Mouse (Mus musculus): ENCODE results near the gene Iqschfp. TPM values are rescaled to one million over a fixed set of nuclear protein-coding genes. Genes with fewer than 3 reads are reported as not detected.

Iqschfp gene
- polyA plus RNA-seq, 1 experiment from 2014 or later: 0.39 TPM

DNA sequence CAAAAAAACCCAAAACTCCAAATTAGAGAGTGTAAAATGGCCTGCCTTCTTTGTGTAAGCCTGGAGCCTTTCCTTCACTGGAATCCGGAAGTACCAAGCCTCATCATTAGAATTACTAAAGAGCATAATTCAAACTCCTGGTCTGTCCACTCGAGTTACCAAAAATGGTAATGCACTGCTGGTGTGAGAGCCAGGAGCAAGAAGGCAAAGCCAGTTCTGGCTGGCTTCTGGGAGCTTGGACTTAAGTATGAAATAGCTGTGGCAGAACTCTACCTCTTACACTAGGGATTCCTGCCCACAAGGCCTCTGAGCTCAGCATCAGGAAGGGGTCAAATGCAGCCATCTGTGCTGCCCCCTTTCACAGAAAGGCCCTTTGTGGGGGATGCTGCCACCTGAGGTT lies 585.4 kb downstream of the Iqschfp start:
- 40% methylated on average over 2 of the region's 2 CpGs for WGBS
- no peaks in the 10 kb centered on the region for H3K27me3 ChIP-seq (ENCODE audit: control insufficient read depth, insufficient read depth, low read length)
- H3K4me1 ChIP-seq (replicated peaks; ENCODE audit: control insufficient read depth, insufficient read depth, low read length): no peaks in the 10 kb centered on the region
- no peaks in the 10 kb centered on the region for H3K36me3 ChIP-seq (ENCODE audit: control insufficient read depth, insufficient read depth, low read length)
- peak; percentile 26 for DNase-seq (ENCODE audit: low spot score)
- H3K9me3 ChIP-seq (ENCODE audit: control insufficient read depth, low read length): no peaks in the 10 kb centered on the region
- no peak overlapping the region for H3K4me2 ChIP-seq (replicated peaks; ENCODE audit: low read depth, low read length)
- H3K4me3 ChIP-seq (ENCODE audit: low read depth, low read length): no peak overlapping the region
- no peak overlapping the region for H3K27ac ChIP-seq (ENCODE audit: low read depth, low read length)
- no peak overlapping the region for H3K9ac ChIP-seq (ENCODE audit: low read depth, low read length)
- no peak for ATAC-seq (ENCODE audit: low FRiP score)

DNA sequence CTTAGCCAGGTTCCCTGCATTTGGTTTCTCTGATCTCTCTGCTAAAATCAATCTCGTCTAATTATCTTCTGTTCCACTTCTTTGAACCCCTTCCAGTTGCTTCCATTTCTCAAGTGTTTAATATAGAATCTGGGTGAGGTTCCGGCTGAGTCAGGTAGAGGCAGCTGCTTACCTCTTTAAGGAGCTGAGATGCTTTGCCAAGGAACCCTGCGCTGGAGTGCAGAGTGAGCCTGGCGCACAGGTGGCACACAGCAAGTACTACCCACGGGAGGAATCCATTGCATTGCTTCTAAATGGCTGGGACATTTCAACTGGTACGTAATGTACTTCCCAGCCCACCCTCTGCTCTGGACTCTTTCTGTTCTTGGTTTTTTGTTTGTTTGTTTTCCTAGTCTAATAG lies 587.2 kb downstream of the Iqschfp start:
- 89% methylated on average over 6 of the region's 6 CpGs for WGBS
- Histone ChIP-seq H3K9me3 (ENCODE audit: control insufficient read depth, low read length) (no peaks in the 10 kb centered on the region), H3K27me3 (ENCODE audit: control insufficient read depth, insufficient read depth, low read length) (no peaks in the 10 kb centered on the region), H3K27ac (ENCODE audit: low read depth, low read length) (no peak overlapping the region), H3K4me1 (replicated peaks; ENCODE audit: control insufficient read depth, insufficient read depth, low read length) (no peaks in the 10 kb centered on the region), H3K4me3 (ENCODE audit: low read depth, low read length) (no peak overlapping the region), H3K4me2 (replicated peaks; ENCODE audit: low read depth, low read length) (no peak overlapping the region), H3K36me3 (ENCODE audit: control insufficient read depth, insufficient read depth, low read length) (no peaks in the 10 kb centered on the region), H3K9ac (ENCODE audit: low read depth, low read length) (no peak overlapping the region)
- ATAC-seq (ENCODE audit: low FRiP score) (no peak), DNase-seq (ENCODE audit: low spot score) (no peak)

DNA sequence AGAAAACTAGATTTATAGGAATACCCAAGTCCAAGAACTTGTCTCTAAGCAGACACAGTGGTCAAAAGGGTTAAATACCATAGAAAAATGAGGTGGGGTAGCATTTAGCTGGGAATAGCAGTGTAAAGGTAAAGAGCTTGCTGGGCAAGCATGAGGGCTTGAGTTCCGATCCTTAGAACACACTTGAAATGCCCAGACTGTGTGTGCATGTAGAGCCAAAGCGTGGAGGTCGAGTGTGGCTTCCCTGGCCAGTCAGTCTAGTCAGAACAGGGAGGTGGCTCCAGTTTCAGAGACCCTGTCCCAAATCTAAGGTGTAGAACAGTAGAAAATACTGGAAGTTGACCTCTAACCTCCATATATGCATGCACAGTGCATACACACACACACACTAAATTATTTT lies 591.5 kb downstream of the Iqschfp start:
- Histone ChIP-seq H3K9ac (ENCODE audit: low read depth, low read length) (no peak overlapping the region), H3K36me3 (ENCODE audit: control insufficient read depth, insufficient read depth, low read length) (no peaks in the 10 kb centered on the region), H3K4me3 (ENCODE audit: low read depth, low read length) (no peak overlapping the region), H3K4me2 (replicated peaks; ENCODE audit: low read depth, low read length) (no peak overlapping the region), H3K9me3 (ENCODE audit: control insufficient read depth, low read length) (no peaks in the 10 kb centered on the region), H3K27ac (ENCODE audit: low read depth, low read length) (no peak overlapping the region), H3K4me1 (replicated peaks; ENCODE audit: control insufficient read depth, insufficient read depth, low read length) (no peaks in the 10 kb centered on the region), H3K27me3 (ENCODE audit: control insufficient read depth, insufficient read depth, low read length) (no peaks in the 10 kb centered on the region)
- ATAC-seq (ENCODE audit: low FRiP score) (no peak), DNase-seq (ENCODE audit: low spot score) (no peak)
- 84% methylated on average over 3 of the region's 3 CpGs for WGBS

DNA sequence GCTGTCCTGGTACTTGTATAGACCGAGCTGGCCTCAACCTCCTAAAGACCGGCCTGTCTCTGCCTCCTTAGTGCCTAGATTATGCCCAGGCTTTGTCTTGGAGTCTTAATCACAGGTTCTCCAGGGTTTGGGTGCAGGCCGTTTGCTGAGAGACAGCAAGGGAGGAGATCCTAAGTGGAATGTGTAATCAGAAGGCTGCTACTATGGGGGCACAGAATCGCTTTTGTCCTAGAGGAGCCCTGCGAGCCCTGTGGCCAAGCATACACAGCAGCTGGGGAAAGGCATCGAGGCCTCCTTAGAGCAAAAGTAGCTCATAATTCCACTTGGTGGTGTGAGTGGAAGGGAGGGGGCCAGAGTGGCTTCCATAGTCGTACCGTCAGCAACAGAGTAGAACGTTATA lies 592.0 kb downstream of the Iqschfp start:
- Histone ChIP-seq H3K36me3 (ENCODE audit: control insufficient read depth, insufficient read depth, low read length) (no peaks in the 10 kb centered on the region), H3K4me2 (replicated peaks; ENCODE audit: low read depth, low read length) (no peak overlapping the region), H3K9me3 (ENCODE audit: control insufficient read depth, low read length) (no peaks in the 10 kb centered on the region), H3K4me3 (ENCODE audit: low read depth, low read length) (no peak overlapping the region), H3K27me3 (ENCODE audit: control insufficient read depth, insufficient read depth, low read length) (no peaks in the 10 kb centered on the region), H3K9ac (ENCODE audit: low read depth, low read length) (no peak overlapping the region), H3K4me1 (replicated peaks; ENCODE audit: control insufficient read depth, insufficient read depth, low read length) (no peaks in the 10 kb centered on the region), H3K27ac (ENCODE audit: low read depth, low read length) (no peak overlapping the region)
- ATAC-seq (ENCODE audit: low FRiP score): no peak
- no peak for DNase-seq (ENCODE audit: low spot score)
- 91% methylated on average over 9 of the region's 9 CpGs for WGBS

DNA sequence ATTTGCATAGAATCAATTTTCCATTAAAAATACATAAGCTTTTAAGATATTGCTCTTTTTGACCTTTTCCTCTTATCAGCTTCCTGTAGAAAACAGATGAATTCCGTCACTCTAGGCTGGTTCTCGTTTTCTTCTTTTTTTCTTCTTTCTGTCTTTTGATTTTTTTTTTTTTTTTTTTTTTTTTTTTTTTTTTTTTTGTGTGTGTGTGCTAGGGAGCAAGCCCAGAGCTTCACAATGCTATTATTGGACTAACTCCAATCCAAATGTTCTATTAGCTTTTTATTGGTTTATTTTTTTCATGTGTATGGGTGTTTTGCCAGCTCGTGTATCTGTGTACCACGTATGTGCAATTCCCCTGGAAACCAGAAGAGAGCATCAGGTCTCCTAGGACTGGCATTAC lies 592.5 kb downstream of the Iqschfp start:
- Histone ChIP-seq H3K4me1 (replicated peaks; ENCODE audit: control insufficient read depth, insufficient read depth, low read length) (no peaks in the 10 kb centered on the region), H3K4me2 (replicated peaks; ENCODE audit: low read depth, low read length) (no peak overlapping the region), H3K9ac (ENCODE audit: low read depth, low read length) (no peak overlapping the region), H3K4me3 (ENCODE audit: low read depth, low read length) (no peak overlapping the region), H3K27ac (ENCODE audit: low read depth, low read length) (no peak overlapping the region), H3K9me3 (ENCODE audit: control insufficient read depth, low read length) (no peaks in the 10 kb centered on the region), H3K27me3 (ENCODE audit: control insufficient read depth, insufficient read depth, low read length) (no peaks in the 10 kb centered on the region), H3K36me3 (ENCODE audit: control insufficient read depth, insufficient read depth, low read length) (no peaks in the 10 kb centered on the region)
- ATAC-seq (ENCODE audit: low FRiP score) (no peak), DNase-seq (ENCODE audit: low spot score) (no peak)
- WGBS: 85% methylated on average over 4 of the region's 4 CpGs

DNA sequence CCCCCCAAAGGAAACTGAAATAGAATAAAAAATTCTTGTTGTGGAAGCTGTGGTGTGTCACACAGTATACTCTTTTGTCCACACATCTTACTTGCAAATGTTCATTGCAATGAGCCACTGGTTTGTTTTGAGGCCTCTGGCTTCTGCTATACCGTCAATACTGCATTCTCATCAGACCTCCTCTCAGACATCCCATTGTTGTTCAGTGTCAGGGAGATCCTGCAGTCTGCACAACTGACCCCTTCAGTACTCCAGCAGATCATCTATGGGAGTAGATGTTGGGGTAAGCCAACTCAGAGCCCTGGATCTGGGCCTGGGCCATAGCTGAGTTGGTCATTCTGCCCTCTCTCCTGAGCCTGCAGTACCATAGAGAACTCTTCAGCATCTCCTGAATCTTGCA lies 595.6 kb downstream of the Iqschfp start:
- Histone ChIP-seq H3K27me3 (ENCODE audit: control insufficient read depth, insufficient read depth, low read length) (peaks cover 2% of the 10 kb centered on the region; the same call in 1 of the 2 replicates), H3K9ac (ENCODE audit: low read depth, low read length) (no peak overlapping the region), H3K4me3 (ENCODE audit: low read depth, low read length) (no peak overlapping the region), H3K4me1 (replicated peaks; ENCODE audit: control insufficient read depth, insufficient read depth, low read length) (no peaks in the 10 kb centered on the region), H3K9me3 (ENCODE audit: control insufficient read depth, low read length) (no peaks in the 10 kb centered on the region), H3K27ac (ENCODE audit: low read depth, low read length) (no peak overlapping the region), H3K4me2 (replicated peaks; ENCODE audit: low read depth, low read length) (no peak overlapping the region), H3K36me3 (ENCODE audit: control insufficient read depth, insufficient read depth, low read length) (no peaks in the 10 kb centered on the region)
- ATAC-seq (ENCODE audit: low FRiP score) (no peak), DNase-seq (ENCODE audit: low spot score) (no peak)
- 44% methylated on average over 1 of the region's 1 CpGs for WGBS

DNA sequence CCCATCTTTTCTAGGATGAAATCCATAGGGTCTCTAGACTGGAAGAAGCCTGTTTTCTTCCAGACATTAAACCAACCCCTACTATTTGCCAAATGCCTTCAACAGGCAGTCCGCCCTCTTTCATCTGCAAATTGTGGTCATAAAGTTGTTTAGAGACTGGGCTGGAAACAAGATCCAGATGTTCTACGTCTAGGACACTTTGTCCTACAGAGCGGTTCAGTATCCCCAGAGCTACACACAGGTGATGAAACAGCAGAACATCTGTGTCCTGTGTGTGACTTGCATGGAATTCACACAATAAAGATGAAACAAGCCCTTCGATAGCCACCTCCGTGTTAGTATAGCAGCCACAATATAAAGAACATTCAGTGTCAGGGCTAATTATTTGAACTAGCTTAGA lies 596.3 kb downstream of the Iqschfp start:
- H3K36me3 ChIP-seq (ENCODE audit: control insufficient read depth, insufficient read depth, low read length): no peaks in the 10 kb centered on the region
- H3K9me3 ChIP-seq (ENCODE audit: control insufficient read depth, low read length): no peaks in the 10 kb centered on the region
- H3K27me3 ChIP-seq (ENCODE audit: control insufficient read depth, insufficient read depth, low read length): peaks cover 4% of the 10 kb centered on the region; the same call in 1 of the 2 replicates
- H3K4me2 ChIP-seq (replicated peaks; ENCODE audit: low read depth, low read length): no peak overlapping the region
- H3K27ac ChIP-seq (ENCODE audit: low read depth, low read length): no peak overlapping the region
- H3K4me3 ChIP-seq (ENCODE audit: low read depth, low read length): no peak overlapping the region
- ATAC-seq (ENCODE audit: low FRiP score) (no peak), DNase-seq (ENCODE audit: low spot score) (no peak)
- no peak overlapping the region for H3K9ac ChIP-seq (ENCODE audit: low read depth, low read length)
- no peaks in the 10 kb centered on the region; the same call in 1 of the 2 replicates for H3K4me1 ChIP-seq (replicated peaks; ENCODE audit: control insufficient read depth, insufficient read depth, low read length)
- WGBS: 70% methylated on average over 5 of the region's 5 CpGs

DNA sequence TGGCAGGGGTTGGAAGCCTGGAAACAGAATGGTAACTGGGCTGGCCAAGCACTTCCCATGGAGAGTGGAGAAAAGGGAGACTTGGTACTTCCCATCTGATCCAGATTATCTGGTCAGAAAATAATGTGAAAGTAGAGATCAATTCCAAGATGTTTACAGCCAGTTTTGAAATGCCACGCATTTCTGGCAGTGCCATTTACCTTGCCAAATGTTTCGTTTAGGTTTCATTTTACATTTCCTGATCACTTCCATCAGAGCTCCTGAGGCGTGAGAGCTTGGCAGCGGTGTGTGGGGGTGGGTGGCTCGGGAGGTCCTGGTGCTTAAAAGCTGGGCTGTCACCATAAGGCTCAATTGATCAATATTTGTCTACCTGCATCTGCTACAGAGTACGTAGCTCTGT lies 599.5 kb downstream of the Iqschfp start:
- no peak for DNase-seq (ENCODE audit: low spot score)
- Histone ChIP-seq H3K36me3 (ENCODE audit: control insufficient read depth, insufficient read depth, low read length) (no peaks in the 10 kb centered on the region), H3K4me3 (ENCODE audit: low read depth, low read length) (no peak overlapping the region), H3K9ac (ENCODE audit: low read depth, low read length) (no peak overlapping the region), H3K4me1 (replicated peaks; ENCODE audit: control insufficient read depth, insufficient read depth, low read length) (no peaks in the 10 kb centered on the region; the same call in 1 of the 2 replicates), H3K27ac (ENCODE audit: low read depth, low read length) (no peak overlapping the region), H3K9me3 (ENCODE audit: control insufficient read depth, low read length) (no peaks in the 10 kb centered on the region), H3K27me3 (ENCODE audit: control insufficient read depth, insufficient read depth, low read length) (peaks cover 4% of the 10 kb centered on the region; the same call in 1 of the 2 replicates), H3K4me2 (replicated peaks; ENCODE audit: low read depth, low read length) (no peak overlapping the region)
- WGBS: 68% methylated on average over 6 of the region's 6 CpGs
- no peak for ATAC-seq (ENCODE audit: low FRiP score)

DNA sequence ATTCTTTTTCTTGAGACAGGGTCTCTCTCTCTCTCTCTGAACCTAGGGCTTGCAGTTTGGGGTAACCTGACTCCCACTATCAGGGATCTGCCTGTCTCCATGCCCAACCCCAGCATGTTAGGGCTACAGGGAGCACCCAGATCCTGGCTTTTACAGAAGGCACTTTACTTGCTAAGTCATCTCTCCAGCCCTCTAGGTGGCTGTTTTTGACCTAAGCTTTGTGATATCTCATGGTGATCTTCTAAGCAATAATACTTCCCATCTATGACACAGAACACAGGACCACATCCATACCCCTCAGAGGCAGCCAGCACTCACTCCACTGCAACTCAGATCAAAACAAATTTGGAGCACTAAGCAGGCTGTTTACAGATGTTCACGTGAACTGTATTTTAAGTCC lies 600.0 kb downstream of the Iqschfp start:
- H3K27ac ChIP-seq (ENCODE audit: low read depth, low read length): no peak overlapping the region

More for the DNA sequence above, 600.0 kb downstream of the Iqschfp start:
- DNase-seq (ENCODE audit: low spot score) (no peak), ATAC-seq (ENCODE audit: low FRiP score) (no peak)
- Histone ChIP-seq H3K4me3 (ENCODE audit: low read depth, low read length) (no peak overlapping the region), H3K4me1 (replicated peaks; ENCODE audit: control insufficient read depth, insufficient read depth, low read length) (no peaks in the 10 kb centered on the region; the same call in 1 of the 2 replicates), H3K9ac (ENCODE audit: low read depth, low read length) (no peak overlapping the region), H3K9me3 (ENCODE audit: control insufficient read depth, low read length) (no peaks in the 10 kb centered on the region), H3K36me3 (ENCODE audit: control insufficient read depth, insufficient read depth, low read length) (no peaks in the 10 kb centered on the region), H3K27me3 (ENCODE audit: control insufficient read depth, insufficient read depth, low read length) (peaks cover 4% of the 10 kb centered on the region; the same call in 1 of the 2 replicates), H3K4me2 (replicated peaks; ENCODE audit: low read depth, low read length) (no peak overlapping the region)
- WGBS: 87% methylated on average over 1 of the region's 1 CpGs
